Mouse (Mus musculus) ovary, adult 2 months (tissue): Measurements from ENCODE around the gene Esd. TPM values are rescaled to one million over a fixed set of nuclear protein-coding genes. Genes with fewer than 3 reads are reported as not detected.

ENCODE experiments used
- polyA plus RNA-seq: library from polyadenylated mRNA; depleted of rRNA; stranded (reverse); fragments of >200 nt; gene quantifications from 2 replicates; pipeline ENCODE4 v1.2.3, GENCODE M21; 2012; rRNA removed

The Esd gene
- polyA plus RNA-seq: 25.2 and 40.6 TPM in 2 replicates

GRCm38 (mm10) chr14:74732079-74732783 is at the start of gene Esd:
TSS of gene Esd (plus strand) at chr14:74732297.

Other genes with a start within 250 kb of the Esd start
- 0.40 and 0.53 TPM in 2 replicates for gene Htr2a, start 91.5 kb upstream of the Esd start, polyA plus RNA-seq
- gene Lrch1, start 215.6 kb downstream of the Esd start, polyA plus RNA-seq: 10.6 and 11.4 TPM in 2 replicates